Mouse (Mus musculus) adrenal gland, adult 2 months (tissue): ENCODE data around the gene Ace. TPM values are rescaled to one million over a fixed set of nuclear protein-coding genes. Genes with fewer than 3 reads are reported as not detected.

Experiments
- DNase-seq: peaks from one replicate; pipeline ENCODE4 v3.0.0; 2021
- long read RNA-seq: library from polyadenylated mRNA; stranded (forward); transcript quantifications from one replicate; pipeline ENCODE4 v2.0.0, GENCODE M21; 2021
- polyA plus RNA-seq: library from polyadenylated mRNA; depleted of rRNA; stranded (reverse); fragments of >200 nt; gene quantifications from 2 replicates; pipeline ENCODE4 v1.2.3, GENCODE M21; 2012; rRNA removed
- total RNA-seq, 2 experiments: library from RNA; stranded (reverse); gene quantifications; 2 replicates each; pipeline ENCODE4 v1.2.3; 2021

The Ace gene
- total RNA-seq: 10 to 100 TPM in 1 of 2 experiments, 1 to 10 TPM in 1; 9.3 to 15.9 TPM
- polyA plus RNA-seq: 8.3 and 11.8 TPM in 2 replicates
- long read RNA-seq, full-length matches to known transcripts: 2 of 4 reads
- long read RNA-seq, partial matches to known transcripts: 1 of 4 reads
- long read RNA-seq, other reads (novel, unspliced or antisense): 1 of 4 reads

DNA sequence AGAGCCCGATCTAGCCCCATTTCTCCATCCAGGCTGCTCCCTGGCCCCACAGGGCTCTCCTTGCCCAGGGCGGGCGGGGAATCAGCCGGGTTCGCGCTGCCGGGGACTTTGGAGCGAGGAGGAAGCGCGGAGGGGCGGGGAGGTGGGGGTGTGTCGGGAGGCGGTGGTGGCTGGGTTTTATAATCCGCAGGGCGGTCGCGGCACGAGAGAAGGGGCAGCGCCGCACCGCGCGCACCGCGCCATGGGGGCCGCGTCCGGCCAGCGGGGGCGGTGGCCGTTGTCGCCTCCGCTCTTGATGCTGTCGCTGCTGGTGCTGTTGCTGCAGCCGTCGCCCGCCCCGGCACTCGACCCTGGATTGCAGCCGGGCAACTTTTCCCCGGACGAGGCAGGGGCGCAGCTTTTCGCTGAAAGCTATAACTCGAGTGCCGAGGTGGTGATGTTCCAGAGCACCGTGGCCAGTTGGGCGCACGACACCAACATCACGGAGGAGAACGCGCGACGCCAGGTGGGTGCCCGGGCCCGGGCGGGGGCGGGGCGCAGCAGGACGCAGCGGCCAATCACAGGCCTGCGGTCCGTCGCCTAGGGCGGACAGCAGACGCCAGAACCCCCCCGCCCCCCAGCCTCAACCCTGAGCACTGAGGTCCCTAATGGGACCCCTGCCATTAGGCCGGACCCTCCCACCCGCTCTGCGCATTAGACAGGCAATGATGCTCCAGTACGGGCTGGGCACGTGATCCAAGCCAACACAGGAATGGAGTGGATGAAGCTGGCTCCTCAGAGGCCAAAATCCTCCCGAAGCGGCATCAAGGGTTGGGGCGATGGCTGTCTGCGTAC lies at the start of gene Ace:
Gene Ace, plus strand, starts transcription at position 205 of the 834 bp plus-strand sequence.
- peak; percentile 32 for DNase-seq

DNA sequence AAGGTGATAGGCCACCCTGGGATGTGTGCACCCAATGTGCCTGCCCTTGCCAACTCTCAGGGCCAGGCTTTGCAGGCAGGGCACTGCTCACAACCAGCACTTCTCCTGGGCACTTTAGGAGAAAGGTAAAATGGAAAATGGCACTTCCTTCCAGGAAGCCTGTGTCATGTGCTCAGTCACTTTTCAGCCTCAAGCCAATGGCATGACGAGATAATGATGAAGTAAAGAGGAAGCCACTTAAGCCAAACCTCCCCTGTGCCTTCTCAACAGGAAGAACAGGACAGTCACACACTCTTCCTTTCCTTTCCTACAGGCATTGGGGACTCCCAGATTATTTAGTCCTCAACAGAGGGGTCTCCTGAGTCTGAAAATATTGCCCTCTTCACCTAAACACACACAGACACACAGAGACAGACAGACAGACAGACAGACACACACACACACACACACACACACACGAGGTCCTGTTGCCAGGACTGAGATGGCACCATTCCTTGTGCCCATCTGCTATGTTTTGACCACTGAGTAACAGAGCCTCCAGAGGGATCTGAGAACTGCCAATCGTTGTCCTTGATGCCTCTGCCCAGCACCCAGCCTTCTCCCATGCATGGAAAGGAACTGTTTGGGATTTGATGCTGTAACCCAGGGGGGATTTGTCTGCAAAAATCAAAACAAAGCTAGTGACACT lies 47.5 kb upstream of the Ace start:
- no peak for DNase-seq

DNA sequence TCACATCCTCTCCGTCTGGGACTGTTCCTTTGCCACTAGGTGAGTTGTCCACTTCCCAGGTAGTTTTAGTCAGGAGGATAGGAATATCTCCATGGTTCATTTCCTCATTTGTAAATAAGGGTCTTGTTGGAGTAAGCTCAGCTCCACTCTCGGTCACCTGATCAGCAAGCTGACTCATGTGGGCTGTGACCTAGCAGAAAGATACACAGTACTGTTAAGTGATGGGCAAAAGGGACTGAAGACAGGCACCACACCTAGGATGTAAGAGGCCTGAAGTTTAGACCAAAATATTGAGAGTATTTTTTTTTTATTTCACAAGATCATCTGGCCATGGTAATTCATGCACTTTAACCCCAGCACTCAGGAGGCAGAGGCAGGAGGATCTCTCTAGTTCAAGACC lies 46.9 kb upstream of the Ace start:
- DNase-seq: no peak

DNA sequence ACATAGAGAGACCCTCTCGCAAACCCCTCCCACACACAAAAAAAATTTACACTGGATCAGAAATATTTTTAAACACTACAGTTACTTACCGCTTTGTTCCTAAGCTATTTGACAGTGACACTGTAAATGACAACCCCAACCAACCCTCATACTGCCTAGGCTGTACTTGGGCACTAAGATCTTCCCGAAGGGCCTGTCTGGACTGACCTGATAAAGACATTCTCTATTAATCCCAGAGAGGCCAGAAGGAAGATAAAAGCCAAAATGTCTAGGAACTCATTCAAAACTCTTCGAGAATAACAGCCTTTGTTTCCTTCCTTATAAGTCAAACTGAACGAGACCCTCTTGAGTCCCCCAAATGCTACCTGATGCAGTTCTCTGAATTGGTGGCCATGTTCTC lies 46.5 kb upstream of the Ace start:
- DNase-seq: no peak

DNA sequence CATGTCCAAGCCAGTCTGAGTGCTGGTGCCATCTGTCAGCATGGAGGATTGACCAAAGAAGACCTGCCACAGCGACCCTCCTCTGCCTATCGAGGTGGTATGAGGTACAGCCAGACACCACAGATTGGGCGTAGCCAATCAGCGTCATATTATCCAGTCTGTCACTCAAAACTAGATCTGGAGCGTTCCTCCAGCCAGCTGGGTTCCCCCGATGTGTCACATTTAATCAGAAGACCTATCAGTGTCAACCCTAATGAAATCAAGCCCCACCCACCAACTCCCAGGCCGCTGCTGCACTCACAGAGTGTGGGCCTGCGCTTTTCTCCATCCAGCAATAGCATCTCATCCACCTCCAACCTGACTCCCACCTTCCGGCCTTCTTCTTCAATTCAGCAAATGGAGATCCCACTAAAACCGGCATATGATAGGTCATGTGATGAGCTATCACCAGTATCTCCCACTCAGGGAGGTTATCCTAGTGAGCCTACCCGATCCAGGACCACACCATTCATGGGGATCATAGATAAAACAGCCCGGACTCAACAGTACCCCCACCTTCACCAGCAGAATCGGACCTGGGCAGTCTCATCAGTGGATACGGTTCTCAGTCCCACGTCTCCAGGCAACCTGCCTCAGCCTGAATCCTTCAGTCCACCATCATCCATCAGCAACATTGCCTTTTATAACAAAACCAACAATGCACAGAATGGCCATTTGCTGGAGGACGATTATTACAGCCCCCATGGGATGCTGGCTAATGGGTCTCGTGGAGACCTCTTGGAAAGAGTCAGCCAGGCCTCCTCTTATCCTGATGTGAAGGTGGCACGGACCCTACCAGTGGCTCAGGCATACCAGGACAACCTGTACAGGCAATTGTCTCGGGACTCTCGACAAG lies 44.7 kb upstream of the Ace start:
- DNase-seq: no peak

DNA sequence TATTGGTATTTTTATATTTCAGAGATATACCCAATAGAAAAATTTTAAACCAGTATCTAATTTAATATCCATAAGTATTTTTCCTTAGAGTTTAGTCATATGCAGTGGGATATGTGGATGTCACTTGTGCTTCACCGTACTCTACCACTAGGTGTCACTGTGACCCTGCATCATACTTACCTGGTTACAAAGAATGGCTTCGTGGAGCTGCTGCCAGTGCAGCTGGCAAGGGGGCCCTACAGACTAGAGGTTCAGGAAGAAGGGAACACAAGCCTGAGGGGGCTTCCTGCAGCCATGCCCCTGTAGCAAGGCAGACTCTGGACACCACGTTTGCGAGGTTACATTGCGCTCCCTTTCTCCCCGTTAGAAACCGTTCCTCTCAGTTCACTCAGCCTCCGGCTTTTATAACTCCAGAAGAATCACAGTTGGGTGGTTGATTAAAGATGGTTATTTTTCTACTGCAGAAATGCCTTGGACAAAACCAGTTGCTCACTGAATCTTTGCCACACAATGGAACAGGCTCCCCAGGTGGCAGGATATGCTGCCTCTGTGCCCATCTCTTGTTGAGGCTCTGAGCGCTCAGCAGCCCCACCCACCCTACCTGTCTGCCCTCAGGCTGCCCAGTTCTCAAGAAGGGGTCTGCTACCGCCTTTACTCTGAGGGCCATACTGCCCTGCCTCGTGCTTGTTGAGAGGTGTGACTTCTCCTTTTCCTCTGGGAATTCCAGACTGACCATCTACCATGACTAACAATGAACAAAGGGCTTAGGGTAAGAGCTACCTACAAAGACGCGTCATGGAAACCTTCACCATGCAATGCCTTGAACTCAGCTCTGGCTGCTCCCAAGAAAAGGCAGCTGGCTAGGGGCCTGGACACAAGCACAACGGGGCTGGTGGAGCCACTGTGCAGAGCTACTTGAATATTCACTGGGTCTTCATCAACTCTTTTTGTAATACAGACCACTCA lies 40.4 kb upstream of the Ace start:
- peak; percentile 74 for DNase-seq

DNA sequence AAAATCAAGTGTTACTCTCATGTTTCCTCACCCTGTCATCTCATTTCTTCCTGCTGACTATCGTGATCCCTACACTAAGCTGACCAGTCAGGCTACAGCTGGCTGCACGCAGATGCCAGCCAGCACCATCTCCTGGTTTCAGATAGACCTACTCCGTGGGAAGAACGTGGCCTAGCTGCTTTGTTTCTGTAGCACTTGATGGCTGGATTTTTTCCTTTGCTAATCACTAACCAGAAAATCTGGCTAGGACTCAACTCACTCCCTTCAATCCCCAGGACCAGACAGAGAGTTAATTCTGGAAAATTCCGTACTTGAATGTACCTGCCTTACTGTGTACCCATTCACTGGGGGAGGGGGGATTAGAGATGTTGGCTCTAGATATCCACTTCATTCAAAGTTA lies 39.6 kb upstream of the Ace start:
- DNase-seq: no peak

DNA sequence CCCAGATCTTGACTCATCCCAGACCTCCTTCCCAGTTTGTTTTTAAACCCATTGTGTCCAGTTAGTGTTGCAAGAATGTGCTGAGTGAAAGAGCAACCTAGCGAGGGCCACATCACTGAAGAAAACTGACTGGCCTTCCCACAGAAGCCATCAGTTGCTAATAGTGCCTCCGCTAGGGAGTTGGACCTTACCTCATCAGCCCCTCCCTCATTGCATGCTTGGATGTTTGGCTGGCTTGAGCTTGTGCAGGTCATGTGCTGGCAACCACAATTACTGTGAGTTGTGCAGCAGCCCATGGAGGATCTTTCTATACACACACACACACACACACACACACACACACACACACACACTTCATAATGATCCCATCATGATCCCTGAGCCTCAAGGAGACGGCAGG lies 36.4 kb upstream of the Ace start:
- no peak for DNase-seq

DNA sequence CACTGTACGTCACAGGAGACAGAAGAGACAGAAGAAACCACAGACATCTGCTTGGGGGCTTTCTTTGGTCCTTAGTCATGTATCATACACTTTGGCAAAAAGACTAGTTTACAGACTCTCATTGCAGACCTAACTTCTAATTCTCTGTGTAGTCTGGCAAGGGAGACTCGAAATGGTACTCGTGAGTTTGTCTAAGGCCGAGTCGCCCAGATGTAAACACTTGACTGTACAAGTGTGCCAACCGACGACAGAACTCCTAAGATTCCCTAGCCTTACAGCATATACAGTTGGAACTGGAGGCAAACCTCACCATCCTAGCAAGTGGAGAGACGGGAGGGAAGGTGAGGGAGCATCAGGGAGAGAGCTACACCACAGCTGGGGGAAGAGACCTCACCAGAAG lies 34.0 kb upstream of the Ace start:
- no peak for DNase-seq

DNA sequence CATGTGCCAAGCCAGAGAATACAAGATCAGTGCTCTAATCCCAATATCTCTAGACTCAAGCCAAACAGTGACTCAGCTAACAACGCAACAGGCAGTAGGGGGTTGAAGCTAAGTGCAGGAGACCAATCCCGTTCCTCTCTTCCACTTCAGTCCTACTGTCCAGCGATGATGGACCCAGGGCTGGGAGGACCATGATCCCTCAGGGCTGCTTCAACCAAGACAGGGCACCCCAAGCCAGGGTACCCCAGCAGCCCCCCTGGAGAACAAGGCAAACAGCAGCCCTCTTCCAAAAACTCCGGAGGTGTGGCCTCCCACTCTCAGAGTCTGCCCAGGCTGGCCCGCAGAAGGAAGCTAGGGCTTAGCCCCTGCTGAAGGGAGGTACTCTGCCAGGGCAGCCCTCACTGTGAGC lies 33.4 kb upstream of the Ace start:
- DNase-seq: peak; percentile 58

DNA sequence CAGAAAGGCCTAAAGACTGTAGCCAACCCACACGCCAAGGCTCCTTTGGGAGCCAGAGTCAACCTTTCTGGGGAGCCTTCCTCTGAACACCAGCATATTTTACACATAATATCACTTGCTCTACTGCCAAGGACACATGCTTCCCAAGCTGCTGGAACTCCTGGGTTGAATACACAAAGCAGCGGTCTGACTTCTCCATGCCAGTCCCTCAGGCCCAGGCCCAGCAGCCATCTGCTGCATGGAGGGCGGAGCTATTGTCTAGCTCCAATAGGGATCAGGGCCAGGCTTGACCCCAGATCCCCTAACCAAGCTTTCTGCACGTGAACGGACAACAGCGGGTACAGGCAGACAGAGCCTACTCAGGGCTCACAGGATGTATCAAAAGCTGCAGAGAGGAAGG lies 32.9 kb upstream of the Ace start:
- DNase-seq: peak; percentile 31

DNA sequence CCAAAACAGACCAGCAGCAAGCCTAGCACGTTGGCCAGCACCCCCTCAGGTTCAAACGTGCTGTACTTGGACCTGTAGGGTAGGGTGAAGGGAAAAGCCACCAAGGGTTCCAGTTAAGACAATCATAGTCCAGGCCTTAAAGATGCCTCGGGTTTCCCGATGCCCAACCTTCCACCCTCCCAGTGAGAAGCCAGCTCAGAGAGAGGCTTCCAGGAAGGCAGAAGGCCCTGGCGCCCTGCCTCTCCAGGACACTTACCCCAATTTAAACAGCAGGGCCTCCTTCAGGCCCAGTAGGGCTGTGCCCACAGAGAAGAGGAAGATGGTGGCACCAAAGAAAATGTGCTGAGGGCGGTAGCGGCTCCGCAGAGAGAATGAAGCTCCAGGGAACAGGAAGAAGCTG lies 32.2 kb upstream of the Ace start:
- DNase-seq: no peak

DNA sequence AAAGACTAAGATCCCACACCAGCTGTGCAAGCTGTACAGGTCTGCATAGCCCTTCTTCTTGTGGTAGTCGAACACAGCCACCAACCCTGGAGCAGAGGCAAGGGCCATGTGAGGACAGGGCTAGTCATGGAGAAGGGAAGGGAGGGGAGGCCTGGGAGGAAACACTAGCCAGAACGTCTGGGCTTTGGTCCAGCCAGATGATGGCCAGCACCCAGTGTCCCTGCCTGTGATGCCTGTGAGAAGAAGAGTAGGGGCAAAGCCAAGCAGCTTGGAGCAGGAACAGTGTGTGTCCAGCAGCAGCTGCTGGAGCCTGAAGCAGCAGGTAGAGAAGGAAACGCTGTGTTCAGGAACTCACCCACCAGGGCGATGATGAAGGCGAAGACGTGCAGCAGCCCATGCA lies 31.5 kb upstream of the Ace start:
- DNase-seq: peak; percentile 80

DNA sequence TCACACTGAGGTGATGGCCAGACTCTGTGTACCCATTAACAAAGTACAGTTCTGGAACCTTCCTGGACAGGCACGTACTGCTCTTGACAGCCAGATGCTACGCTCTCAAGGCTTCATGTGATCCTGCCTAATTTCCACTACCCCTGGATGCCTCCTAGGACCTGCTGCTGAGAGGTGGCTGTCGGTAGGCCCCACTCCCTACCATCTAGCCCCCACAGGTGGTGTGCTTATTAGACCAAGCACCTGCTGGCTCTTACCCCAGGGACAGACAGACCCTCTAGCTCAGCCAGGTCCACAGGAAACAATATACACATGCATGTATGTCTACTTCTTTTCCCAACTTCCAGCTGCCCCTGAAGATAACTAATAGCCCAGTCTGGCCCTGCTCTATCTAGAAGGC lies 30.8 kb upstream of the Ace start:
- no peak for DNase-seq

DNA sequence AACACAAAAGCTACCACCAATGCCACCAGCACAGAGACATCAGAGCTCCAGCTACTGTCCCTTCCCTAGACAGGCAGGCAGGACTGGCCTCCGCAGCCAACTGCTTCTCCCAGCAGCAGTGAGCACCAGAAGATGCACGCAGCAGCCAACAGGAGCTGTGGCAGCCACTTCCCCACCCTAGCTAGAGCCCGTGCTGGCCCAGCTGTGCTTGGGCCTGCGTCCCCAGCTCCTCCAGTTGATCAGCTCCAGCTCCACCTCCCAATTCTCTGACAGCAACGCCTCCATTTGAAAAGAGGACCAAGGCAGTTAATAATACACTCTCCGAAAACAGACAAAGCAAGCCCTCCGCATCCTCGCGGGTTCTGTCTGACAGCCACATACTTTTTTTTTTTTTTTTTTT lies 29.0 kb upstream of the Ace start:
- no peak for DNase-seq

DNA sequence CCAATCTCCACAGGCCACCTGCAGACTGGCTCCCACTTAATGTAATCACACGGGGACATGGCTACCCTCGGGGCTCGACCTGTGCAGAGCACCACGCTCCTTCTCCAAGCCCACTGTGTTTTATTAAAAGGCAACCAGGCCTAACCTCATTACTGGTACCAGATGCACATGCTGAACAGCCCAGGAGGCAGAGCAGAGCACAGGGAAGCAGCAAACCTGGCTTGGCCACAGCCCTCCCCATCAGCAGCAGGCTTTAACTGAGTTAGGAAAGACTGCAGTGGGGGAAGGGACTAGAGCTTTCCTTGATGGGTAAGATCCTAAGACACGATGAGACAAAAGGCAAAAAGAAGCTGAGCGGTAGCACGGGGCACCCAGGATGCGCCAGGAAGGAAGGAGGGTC lies 25.8 kb upstream of the Ace start:
- DNase-seq: peak; percentile 32

DNA sequence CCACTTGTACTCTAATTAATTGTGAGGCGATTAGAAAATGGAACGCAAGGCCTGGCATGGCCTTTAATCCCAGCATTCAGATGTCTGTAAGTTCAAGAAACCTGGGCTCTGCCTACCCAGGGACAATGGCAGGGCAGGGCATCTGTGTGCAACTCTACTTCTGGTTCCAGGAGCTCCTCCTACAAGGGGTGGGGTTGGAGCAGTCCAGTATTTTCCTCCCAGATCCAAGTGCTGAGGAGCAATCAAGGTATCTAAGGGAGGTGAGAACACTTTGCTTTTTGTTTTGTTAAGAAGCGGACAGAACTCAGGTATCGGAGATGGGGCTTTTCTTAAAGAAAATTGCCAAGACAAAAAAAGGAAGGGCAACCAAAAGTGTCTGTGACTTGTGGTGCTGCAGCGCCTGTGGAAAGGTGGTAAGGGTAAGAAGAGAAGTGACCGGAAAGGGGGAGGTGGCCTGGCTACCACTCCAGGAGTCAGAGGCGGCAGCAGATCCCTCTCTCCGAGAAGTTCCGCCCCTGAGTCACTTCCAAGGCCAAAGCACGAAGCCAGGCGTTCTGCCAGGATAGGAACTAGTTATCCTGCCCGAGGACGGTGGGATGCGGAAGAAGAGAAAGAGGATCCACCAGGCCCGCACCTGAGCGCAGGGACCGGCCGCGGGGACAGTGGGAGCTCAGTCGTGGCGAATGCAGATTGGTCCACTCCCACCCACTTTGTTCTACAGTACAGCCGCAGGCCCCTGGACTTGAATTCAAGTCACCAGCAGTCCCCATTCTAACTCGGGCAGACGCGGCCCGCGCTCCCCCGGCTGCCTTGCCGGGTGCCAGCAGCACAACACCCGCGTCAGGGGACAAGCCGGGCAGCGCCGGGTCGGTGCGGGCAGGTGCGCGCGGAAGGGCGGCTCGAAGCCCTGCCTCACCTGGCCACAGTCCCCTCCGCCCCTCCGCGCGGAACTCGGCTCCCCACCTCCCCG lies 24.3 kb upstream of the Ace start:
- peak; percentile 85 for DNase-seq

DNA sequence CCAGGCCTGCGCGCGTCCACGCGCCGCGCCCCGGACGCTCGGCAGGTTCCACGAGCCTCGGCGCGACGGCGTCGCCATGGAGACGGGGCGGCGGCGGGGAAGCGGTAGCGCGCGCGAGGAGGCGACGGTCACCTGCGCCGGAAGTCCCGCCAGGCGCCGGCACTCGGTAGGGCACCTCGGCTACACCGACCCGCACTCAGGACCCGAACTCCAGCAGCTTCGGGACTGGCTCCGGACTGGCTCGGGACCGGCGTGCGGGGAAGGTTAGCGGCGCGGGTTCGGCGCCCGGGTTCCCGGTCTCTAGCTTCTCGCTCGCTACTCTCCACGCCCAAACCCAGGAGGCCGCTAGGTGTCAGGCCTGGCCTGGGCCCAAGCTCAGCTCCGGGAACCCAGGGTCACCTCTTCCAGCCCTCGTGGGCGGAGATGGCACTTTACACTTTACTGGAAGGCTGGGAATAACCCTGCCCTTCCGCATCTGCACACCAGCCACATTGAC lies 23.6 kb upstream of the Ace start:
- peak; percentile 89 for DNase-seq
